Mouse (Mus musculus): ENCODE measurements around the gene Arhgef18. TPM values are rescaled to one million over a fixed set of nuclear protein-coding genes. Genes with fewer than 3 reads are reported as not detected.

The Arhgef18 gene
- polyA plus RNA-seq, 1 experiment: 0.56 TPM

DNA sequence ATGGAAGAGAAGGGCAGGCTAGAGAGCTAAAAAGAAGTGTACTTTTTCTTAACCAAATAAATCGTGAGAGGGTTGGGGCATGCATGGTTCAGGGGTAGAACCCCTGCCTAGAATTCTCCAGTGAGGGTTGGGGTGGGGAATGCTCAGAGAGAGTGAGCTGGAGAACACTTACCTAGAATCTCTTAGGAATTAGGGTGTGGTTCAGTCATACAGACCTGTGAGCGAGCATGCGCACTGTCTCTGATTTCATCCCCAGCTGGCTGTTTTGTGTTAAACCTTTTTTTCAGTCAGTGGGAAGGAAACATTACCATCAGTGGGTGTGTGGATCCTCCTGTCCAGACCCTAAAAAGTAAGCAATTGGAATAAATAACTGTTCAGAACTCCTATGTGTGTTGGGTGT, 33.4 kb downstream of the Arhgef18 start:
- Histone ChIP-seq H3K4me1 (ENCODE audit: control insufficient read depth) (no peaks in the 10 kb centered on the region; the same call in 1 of the 2 replicates), H3K27me3 (ENCODE audit: control insufficient read depth) (no peaks in the 10 kb centered on the region), H3K4me3 (replicated peaks) (no peak overlapping the region), H3K36me3 (ENCODE audit: control insufficient read depth) (peaks cover 20% of the 10 kb centered on the region), H3K9me3 (ENCODE audit: control insufficient read depth, low read length) (no peaks in the 10 kb centered on the region)
- TF ChIP-seq GATA1 (IDR thresholded peaks at IDR 0.05; ENCODE audit: low read length) (no peak), TAL1 (IDR thresholded peaks at IDR 0.05; ENCODE audit: low read length) (no peak)

DNA sequence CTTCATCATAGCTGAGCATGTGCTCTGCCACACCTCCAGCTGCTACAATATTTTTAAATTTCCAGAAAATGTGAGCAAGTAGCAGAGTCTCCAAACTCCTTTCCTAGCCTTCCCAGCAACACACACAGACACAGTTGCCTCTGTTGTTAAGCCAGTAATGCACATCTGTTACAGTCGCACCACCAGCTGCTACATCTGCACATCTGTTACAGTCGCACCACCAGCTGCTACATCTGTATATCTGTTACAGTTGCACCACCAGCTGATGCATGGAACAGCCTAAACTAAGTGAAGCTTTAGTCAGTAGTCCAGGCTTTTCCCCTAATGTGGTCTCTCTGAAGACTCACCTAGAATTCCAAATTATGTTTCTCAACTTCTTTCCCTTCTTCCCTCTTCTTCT, 35.6 kb downstream of the Arhgef18 start:
- no peak for TF ChIP-seq TAL1 (IDR thresholded peaks at IDR 0.05; ENCODE audit: low read length)
- TF ChIP-seq GATA1 (IDR thresholded peaks at IDR 0.05; ENCODE audit: low read length): no peak
- Histone ChIP-seq H3K9me3 (ENCODE audit: control insufficient read depth, low read length) (no peaks in the 10 kb centered on the region), H3K27me3 (ENCODE audit: control insufficient read depth) (no peaks in the 10 kb centered on the region), H3K4me1 (ENCODE audit: control insufficient read depth) (no peaks in the 10 kb centered on the region), H3K4me3 (replicated peaks) (no peak overlapping the region), H3K36me3 (ENCODE audit: control insufficient read depth) (peaks cover 36% of the 10 kb centered on the region)

DNA sequence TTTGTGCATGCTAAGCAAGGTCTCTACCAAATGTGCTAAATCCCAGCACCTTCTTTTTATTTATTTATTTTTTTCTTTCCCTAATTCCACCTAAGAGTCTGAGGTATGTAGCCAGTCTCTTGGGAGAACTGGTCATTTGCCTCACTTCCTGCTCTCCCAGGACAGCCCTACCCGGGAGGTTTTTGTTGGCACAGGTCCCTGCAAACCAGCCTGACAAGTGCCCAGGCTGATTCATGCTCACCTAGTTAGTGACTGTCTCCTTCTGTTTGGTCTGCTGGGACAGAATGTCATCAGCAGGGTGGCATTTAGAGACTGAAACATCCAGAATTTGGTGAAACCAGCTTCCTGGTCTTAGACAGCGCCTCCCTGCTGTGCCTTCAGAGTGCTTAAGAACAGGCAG, 37.2 kb downstream of the Arhgef18 start:
- TF ChIP-seq TAL1 (IDR thresholded peaks at IDR 0.05; ENCODE audit: low read length): no peak
- TF ChIP-seq GATA1 (IDR thresholded peaks at IDR 0.05; ENCODE audit: low read length): no peak
- Histone ChIP-seq H3K4me1 (ENCODE audit: control insufficient read depth) (no peaks in the 10 kb centered on the region), H3K9me3 (ENCODE audit: control insufficient read depth, low read length) (no peaks in the 10 kb centered on the region), H3K27me3 (ENCODE audit: control insufficient read depth) (no peaks in the 10 kb centered on the region), H3K4me3 (replicated peaks) (no peak overlapping the region), H3K36me3 (ENCODE audit: control insufficient read depth) (peaks cover 44% of the 10 kb centered on the region)

DNA sequence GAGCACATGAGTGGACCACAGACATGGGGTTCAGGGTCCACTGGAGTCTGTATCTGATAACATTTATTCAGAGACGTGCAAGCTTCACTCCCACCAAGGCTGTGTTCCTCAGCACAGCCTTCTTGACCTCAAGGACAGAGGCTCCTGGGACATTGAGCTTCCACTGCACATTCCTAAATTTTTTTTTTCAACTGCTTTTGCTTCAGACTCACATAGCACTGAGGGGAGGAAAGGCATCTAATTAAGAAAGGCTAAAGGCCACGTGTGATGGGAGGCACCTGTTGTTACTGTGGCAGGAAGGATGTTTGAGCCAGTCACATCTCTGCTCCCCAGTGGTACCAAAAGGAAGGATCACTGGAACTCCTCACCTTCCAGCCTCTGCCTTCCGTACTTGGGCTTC, 38.3 kb downstream of the Arhgef18 start:
- Histone ChIP-seq H3K27me3 (ENCODE audit: control insufficient read depth) (no peaks in the 10 kb centered on the region), H3K4me1 (ENCODE audit: control insufficient read depth) (peaks cover under 1% of the 10 kb centered on the region; the same call in 1 of the 2 replicates), H3K4me3 (replicated peaks) (no peak overlapping the region), H3K36me3 (ENCODE audit: control insufficient read depth) (peaks cover 51% of the 10 kb centered on the region), H3K9me3 (ENCODE audit: control insufficient read depth, low read length) (no peaks in the 10 kb centered on the region)
- TF ChIP-seq TAL1 (IDR thresholded peaks at IDR 0.05; ENCODE audit: low read length) (no peak), GATA1 (IDR thresholded peaks at IDR 0.05; ENCODE audit: low read length) (no peak)

DNA sequence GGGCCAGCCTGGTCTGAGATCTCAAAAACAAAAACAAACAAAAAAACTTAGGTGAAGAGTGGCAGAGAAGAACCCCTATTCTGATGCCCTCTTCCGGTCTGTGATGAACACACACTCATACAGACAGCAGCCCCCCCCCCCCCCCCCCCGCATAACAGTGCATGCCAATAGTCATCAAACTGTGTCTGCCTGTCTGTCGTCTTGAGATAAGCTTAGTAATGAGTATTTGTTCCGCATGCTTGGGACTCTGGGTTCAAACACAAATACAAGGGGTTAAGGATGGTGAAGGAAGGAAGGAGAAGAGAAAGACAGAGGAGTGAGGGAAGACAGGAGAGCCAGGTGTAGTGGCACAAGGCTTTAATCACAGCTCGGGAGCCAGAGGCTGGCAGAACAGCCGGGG, 43.7 kb downstream of the Arhgef18 start:
- H3K36me3 ChIP-seq (ENCODE audit: control insufficient read depth): peaks cover 61% of the 10 kb centered on the region
- no peaks in the 10 kb centered on the region for H3K9me3 ChIP-seq (ENCODE audit: control insufficient read depth, low read length)
- peaks cover 6% of the 10 kb centered on the region for H3K4me1 ChIP-seq (ENCODE audit: control insufficient read depth)
- no peak overlapping the region for H3K4me3 ChIP-seq (replicated peaks)
- TF ChIP-seq GATA1 (IDR thresholded peaks at IDR 0.05; ENCODE audit: low read length) (no peak), TAL1 (IDR thresholded peaks at IDR 0.05; ENCODE audit: low read length) (no peak)
- H3K27me3 ChIP-seq (ENCODE audit: control insufficient read depth): no peaks in the 10 kb centered on the region

DNA sequence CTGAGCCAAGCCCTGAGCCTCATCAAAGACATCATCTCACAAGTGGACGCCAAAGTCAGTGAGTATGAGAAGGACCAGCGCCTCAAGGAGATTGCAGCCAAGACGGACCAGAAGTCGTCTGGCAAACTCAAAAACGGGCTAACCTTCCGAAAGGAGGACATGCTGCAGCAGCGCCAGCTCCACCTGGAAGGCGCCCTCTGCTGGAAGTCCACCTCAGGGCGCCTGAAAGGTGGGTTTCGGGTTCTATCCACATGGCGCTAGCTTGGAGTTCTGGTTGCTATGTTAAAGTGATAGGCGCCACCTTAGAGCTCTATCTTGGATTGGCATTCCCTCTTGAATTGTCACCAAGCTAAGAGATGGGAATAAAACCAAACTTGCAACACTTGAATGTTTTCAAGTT, 46.7 kb downstream of the Arhgef18 start:
- Histone ChIP-seq H3K36me3 (ENCODE audit: control insufficient read depth) (peaks cover 46% of the 10 kb centered on the region), H3K9me3 (ENCODE audit: control insufficient read depth, low read length) (no peaks in the 10 kb centered on the region), H3K4me3 (replicated peaks) (no peak overlapping the region), H3K27me3 (ENCODE audit: control insufficient read depth) (no peaks in the 10 kb centered on the region), H3K4me1 (ENCODE audit: control insufficient read depth) (peaks cover 6% of the 10 kb centered on the region)
- TF ChIP-seq GATA1 (IDR thresholded peaks at IDR 0.05; ENCODE audit: low read length) (no peak), TAL1 (IDR thresholded peaks at IDR 0.05; ENCODE audit: low read length) (no peak)

DNA sequence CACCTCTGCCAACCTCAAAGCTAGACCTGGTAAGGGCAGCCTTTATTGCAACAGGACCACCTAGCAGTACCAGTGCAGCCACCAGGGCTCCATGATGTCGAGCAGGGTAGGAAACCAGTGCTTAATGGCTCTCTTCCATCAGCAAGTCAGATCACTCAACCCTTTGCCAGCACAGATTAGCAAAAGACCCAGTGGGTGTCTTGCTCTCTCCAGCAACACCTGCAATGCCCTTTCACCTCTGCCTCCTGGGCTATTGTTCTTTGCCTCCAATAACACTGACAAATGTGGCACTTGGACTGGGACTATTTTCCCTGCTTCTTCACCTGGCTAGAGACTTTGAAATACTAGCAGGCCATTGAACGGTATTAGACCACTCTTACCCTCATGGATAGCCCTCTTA, 56.4 kb downstream of the Arhgef18 start:
- Histone ChIP-seq H3K36me3 (ENCODE audit: control insufficient read depth) (peaks cover 65% of the 10 kb centered on the region), H3K9me3 (ENCODE audit: control insufficient read depth, low read length) (no peaks in the 10 kb centered on the region), H3K4me3 (replicated peaks) (no peak overlapping the region), H3K4me1 (ENCODE audit: control insufficient read depth) (no peaks in the 10 kb centered on the region), H3K27me3 (ENCODE audit: control insufficient read depth) (no peaks in the 10 kb centered on the region)
- no peak for TF ChIP-seq GATA1 (IDR thresholded peaks at IDR 0.05; ENCODE audit: low read length)

DNA sequence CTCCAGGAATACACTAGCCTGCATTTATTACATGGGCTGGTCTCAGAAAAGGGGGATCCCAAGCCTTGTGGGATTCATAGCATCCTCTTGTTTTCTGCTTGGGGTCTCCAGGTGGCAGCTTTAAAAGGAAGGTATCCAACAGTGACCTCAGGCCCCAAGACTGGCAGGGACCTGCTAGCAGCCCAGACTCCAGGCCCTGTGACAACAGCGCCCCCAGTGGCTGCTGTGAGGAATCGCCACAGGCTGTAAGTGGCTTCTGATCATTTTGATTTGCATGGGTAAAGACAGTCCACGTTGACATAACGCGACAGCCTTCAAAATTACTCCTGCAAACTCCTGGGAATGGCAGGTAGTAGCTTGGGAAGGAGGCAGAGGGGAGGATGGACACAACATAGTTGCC, 57.9 kb downstream of the Arhgef18 start:
- H3K4me1 ChIP-seq (ENCODE audit: control insufficient read depth): no peaks in the 10 kb centered on the region
- H3K9me3 ChIP-seq (ENCODE audit: control insufficient read depth, low read length): no peaks in the 10 kb centered on the region
- TF ChIP-seq TAL1 (IDR thresholded peaks at IDR 0.05; ENCODE audit: low read length) (no peak), GATA1 (IDR thresholded peaks at IDR 0.05; ENCODE audit: low read length) (no peak)
- no peak overlapping the region for H3K4me3 ChIP-seq (replicated peaks)
- H3K27me3 ChIP-seq (ENCODE audit: control insufficient read depth): no peaks in the 10 kb centered on the region
- H3K36me3 ChIP-seq (ENCODE audit: control insufficient read depth): peaks cover 71% of the 10 kb centered on the region

DNA sequence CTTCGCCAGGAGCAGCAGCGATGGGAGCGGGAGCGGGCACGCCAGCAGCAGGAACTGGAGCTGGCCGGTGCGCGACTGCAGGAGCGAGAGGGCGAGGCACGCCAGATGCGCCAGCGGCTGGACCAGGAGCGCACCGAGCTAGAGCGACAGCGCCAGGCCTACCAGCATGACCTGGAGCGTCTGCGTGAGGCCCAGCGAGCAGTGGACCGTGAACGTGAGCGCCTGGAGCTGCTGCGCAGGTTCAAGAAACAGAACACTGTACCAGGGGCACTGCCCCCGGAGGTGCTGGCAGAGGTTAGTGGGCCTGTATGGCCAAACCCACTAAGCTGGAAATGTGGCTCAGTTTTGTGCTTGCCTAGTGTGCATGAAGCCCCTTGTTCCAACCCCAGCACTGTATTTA, 59.2 kb downstream of the Arhgef18 start:
- no peak for TF ChIP-seq GATA1 (IDR thresholded peaks at IDR 0.05; ENCODE audit: low read length)
- no peak for TF ChIP-seq TAL1 (IDR thresholded peaks at IDR 0.05; ENCODE audit: low read length)
- H3K9me3 ChIP-seq (ENCODE audit: control insufficient read depth, low read length): no peaks in the 10 kb centered on the region
- H3K4me3 ChIP-seq (replicated peaks): no peak overlapping the region
- no peaks in the 10 kb centered on the region for H3K27me3 ChIP-seq (ENCODE audit: control insufficient read depth)
- no peaks in the 10 kb centered on the region for H3K4me1 ChIP-seq (ENCODE audit: control insufficient read depth)
- H3K36me3 ChIP-seq (ENCODE audit: control insufficient read depth): peaks cover 76% of the 10 kb centered on the region

DNA sequence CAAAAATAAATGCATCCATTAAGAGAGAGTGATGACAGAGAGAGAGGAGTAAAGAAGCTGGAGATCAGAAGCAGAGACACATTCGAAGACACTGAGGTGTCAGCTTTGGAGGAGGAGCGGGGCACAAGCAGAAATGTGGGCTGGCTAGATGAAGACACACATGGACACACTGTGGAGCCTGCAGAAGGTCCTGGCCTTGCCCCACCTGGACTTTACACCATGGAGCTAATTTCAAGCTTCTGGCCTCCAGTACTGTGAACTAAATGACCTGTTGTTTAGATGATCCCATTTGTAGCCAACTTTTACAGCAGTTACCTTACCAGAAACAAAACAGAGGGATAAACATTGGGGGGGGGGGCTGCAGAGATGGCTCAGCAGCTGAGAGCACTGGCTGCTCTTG, 70.4 kb downstream of the Arhgef18 start:
- Histone ChIP-seq H3K27me3 (ENCODE audit: control insufficient read depth) (no peaks in the 10 kb centered on the region), H3K9me3 (ENCODE audit: control insufficient read depth, low read length) (no peaks in the 10 kb centered on the region), H3K4me3 (replicated peaks) (no peak overlapping the region), H3K4me1 (ENCODE audit: control insufficient read depth) (peaks cover 17% of the 10 kb centered on the region), H3K36me3 (ENCODE audit: control insufficient read depth) (peaks cover 6% of the 10 kb centered on the region; the same call in 1 of the 2 replicates)
- no peak for TF ChIP-seq GATA1 (IDR thresholded peaks at IDR 0.05; ENCODE audit: low read length)
- no peak for TF ChIP-seq TAL1 (IDR thresholded peaks at IDR 0.05; ENCODE audit: low read length)

Data from erythroblast, embryonic 14.5 days (primary cell).